Mouse (Mus musculus) cortical plate, adult 2 months (tissue): Measurements from ENCODE around the gene Bdp1.

Experiments used
- CTCF ChIP-seq: fragments of 200-500 bp; IDR thresholded peaks from 2 replicates; pipeline ENCODE4 v1.5.1; 2011; ENCODE audit warnings: mild to moderate bottlenecking, control low read depth, low read length; ENCODE audit not compliant: insufficient read depth; ENCODE audit errors: extremely low read depth
- POLR2A ChIP-seq: fragments of 200-500 bp; IDR thresholded peaks from 2 replicates; pipeline ENCODE4 v1.6.1; 2011; ENCODE audit warnings: mild to moderate bottlenecking, low read length, control low read depth; ENCODE audit not compliant: insufficient read depth; ENCODE audit errors: extremely low read depth

DNA sequence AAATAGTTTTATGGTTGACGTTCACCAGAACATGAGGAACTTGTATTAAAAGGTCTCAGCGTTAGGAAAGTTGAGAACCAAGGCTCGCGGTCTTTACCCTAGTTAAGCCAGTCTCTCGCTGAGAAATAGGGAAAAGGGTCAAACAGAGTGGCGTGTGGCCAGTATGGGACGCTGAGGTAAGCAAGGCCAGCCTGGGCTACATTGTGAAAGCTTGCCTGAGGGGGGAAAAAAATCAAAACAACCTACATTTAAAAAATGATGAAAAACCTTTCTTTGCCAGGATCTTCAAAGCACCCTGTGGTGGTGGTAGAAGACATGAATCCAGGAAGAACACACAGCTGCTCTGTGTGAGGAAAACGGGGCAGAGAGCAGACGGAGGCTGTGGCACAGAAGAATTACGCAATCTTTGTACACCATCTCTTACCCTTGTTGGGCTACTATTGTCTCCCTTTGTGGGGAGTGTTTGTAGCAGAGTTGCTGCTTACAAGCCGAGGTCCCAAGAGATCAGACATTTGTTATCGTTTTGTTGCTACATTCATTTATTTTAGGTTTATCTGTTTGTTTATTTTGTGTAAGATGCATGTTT lies 97.9 kb downstream of the Bdp1 start:
- no peak for TF ChIP-seq CTCF
- TF ChIP-seq POLR2A = no peak
